Mouse (Mus musculus) kidney, adult 9 months (tissue): Measurements from ENCODE around the gene Slc35e3.

Experiments
- DNase-seq: peaks from one replicate; pipeline ENCODE4 v3.0.0; 2022

Slc35e3 gene

DNA sequence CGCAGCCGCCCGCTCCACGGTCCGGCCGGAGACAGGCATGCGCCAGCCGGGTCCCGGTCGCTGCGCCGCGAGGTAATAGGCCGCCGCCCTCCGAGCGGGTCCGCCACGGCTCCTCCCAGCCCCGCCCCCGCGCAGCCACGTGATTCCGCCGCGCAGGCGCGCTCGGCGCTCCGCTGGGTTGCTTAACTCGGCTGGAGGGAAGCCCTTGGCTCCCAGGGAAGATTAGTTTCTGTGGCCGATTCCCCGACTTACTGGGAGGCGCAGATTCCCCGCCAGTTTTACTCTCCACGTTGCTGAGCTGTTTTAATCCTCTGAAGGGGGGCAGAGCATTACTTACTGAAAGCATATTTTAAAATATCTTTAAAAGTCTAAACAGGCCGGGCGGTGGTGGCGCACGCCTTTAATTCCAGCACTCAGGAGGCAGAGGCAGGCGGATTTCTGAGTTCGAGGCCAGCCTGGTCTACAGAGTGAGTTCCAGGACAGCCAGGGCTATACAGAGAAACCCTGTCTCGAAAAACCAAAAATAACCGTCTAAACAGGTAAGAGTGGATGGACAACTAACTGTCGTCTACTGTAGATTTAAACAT lies at the start of gene Slc35e3:
Slc35e3 (minus strand) TSS at position 69 of the 587 bp plus-strand sequence.
- DNase-seq, result peak; percentile 95

- no peak for DNase-seq
Measured at GRCm38 (mm10) chr10:117795206-117795605, 49.0 kb upstream of the Slc35e3 start.

- peak; percentile 22 for DNase-seq
Measured at GRCm38 (mm10) chr10:117793436-117794030, 47.4 kb upstream of the Slc35e3 start.

- DNase-seq, result peak; percentile 100
Measured at GRCm38 (mm10) chr10:117792141-117793091, 46.3 kb upstream of the Slc35e3 start, which contains the start of gene Nup107. Gene Nup107, minus strand, starts transcription at chr10:117792705.

DNA sequence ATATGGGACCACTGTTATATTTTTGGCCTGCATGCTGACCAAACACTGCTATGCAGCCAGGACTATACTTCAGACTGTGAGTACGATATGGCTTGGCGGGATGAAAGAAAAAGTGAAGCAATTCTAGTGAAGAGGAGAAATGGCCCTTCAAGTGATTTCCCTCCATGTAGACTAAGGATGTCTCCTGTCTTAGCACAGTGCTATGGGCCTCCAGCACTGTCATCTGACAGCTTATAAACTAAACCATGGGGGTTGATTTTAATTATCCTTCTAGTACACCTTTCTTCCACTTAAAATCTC lies 45.0 kb upstream of the Slc35e3 start:
- DNase-seq, result no peak

- no peak for DNase-seq
Measured at GRCm38 (mm10) chr10:117790421-117791170, 44.4 kb upstream of the Slc35e3 start.

DNA sequence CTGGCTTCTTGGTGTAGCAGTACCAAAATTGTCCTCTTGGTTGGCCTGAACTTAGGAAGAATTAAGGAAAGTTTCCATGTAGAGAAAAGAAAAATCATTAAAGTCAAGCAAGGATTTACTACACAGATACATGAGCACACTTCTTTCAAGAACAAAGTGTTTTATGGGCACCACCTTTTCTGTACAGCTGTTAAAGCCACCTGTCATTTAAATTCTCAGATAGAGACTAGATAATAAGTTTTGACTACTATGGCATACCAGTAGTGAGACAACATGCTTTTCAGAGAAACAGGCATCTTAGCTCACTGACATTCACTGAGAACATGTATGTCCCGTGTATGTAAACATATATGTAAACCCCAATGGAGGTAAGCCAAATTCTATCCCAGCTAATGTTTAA lies 43.8 kb upstream of the Slc35e3 start:
- no peak for DNase-seq

DNA sequence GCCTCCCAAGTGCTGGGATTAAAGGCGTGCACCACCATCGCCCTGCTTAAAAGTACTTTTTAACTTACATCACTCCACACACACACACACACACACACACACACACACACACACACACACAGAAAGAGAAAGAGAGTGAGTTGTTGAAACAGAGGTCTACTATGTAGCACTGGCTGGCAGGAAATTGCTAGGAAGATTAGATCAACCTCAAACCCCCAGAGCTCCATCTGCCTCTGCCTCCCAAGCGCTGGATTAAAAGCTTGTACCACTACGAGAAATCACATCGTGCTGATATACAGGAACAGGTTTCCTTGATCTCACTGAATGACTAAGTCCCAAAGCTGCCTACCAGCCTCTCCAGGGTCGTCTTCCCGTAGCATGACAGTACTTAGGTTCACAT lies 38.5 kb upstream of the Slc35e3 start:
- DNase-seq, result no peak

GRCm38 (mm10) chr10:117783786-117784420 lies 37.7 kb upstream of the Slc35e3 start:
- DNase-seq, result no peak

DNA sequence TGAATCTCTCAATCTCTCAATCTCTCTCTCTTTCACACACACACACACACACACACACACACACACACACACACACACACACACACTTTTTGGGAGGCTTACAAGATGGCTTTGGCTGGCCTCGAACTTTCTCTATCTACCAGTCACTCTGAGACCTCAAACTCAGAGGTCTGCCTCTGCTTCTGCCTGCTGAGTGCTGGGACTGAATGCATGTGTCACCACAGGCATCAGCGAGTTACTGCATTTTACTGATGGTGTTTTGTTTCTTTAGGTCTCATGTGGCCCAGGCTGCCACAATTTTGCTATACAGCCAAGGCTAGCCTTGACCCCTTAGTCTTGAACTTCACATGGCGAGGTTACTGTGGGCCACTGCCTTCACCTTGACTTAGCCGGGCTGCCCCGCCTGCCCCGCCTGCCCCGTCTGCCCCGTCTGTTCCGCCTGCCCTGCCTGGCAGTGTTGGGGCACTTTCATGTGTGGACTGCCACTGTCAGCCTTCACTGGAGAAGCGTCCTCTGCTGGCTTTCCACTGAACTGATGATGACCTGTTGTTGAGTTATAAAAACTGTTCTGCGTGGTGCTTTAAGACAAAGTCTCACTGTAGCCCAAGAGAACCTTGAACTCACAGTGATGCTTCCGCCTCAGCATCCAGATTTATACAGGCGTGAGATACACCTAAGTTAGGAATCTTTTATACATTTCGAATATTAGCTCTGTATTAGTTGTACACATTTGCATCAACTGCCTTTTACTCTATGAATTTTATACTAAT lies 36.5 kb upstream of the Slc35e3 start:
- peak; percentile 27 for DNase-seq

- no peak for DNase-seq
Measured at GRCm38 (mm10) chr10:117782056-117782455, 35.9 kb upstream of the Slc35e3 start.

DNA sequence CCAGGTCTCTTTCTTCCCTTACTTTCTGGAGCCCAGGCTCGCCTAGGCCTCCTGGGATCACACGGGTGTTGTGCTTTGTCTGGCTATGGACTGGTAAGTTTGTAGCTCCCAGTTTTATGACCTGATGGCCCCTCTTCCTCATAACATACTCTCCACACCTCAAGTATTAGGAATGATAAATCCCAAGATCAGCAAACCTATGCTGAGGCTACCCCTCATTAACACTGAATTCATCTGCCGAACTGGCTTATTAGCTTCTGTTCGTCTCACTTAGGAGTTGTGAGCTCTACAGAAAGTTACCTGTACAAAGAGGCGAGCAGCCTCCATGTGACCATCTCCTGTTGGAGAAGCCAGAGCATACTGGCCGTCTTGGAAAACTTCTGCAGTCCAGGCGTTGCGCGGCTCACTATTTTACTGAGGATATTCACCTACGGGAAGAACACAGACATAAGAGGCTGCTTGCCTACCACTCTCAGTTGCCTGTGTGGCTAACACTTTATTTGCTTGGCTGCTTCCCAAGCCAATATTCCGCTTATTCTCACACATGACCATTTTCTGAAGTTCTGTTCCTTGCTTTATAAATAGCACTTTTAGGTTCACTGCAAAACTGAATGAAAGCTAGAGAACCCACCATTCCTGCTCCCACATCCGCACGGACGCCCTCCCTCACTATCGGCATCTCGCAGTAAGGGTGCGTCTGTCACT lies 35.0 kb upstream of the Slc35e3 start:
- DNase-seq, result no peak

DNA sequence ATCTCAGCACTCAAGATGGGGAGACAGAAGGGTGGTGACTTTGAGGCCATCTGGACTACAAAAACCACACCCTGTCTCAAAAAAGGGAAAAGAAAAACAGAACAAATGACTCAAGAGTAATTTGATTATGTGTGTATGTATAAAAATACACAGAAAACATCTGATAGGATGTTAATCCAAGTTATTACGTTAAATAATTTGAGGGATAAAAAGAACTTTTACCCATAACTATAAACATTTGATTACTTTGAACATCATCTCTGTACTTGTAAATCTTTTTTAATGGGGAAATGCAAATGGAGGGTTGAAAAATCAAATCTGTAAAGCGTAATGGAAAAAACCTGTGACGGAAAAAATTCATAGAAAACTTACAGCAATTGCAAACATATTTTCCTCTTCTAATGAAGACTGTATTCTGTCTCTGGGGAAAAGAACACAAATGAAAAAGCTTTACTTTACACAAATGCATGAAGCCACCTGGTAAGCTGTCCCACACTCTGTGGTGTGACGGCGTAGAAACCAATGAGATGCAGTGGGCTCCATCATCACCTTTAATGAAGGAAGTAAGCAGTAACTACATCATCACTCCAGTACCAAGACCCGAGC lies 34.2 kb upstream of the Slc35e3 start:
- DNase-seq, result no peak

GRCm38 (mm10) chr10:117779581-117780305 lies 33.6 kb upstream of the Slc35e3 start:
- no peak for DNase-seq

- no peak for DNase-seq
Measured at GRCm38 (mm10) chr10:117778951-117779350, 32.8 kb upstream of the Slc35e3 start.

DNA sequence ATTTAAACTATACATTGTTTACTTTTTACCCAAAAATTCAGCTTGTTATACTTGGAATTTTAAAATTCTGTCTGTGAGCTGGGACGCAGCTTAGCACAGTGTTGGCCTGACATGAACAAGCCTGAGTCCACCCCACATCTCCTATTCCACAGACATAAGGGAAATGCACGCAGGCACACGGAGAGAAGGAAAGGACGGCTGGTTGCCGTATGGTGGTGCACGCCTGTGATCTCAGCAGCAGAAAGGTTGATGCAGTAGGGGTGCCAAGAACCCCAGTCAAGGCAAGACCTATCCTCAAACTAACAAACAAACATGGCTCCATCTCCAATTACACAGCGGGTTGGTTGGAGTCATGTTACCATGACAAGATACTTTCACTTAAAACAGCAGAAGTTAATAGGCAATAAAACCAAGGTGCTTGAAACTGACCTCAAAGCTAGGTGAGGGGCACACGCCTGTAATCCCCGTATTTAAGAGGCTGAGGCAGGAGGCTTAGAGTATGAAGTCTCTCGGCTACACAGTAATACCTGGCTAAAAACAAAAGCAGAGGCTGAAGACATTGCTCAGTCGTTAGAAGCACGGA lies 32.3 kb upstream of the Slc35e3 start:
- no peak for DNase-seq

DNA sequence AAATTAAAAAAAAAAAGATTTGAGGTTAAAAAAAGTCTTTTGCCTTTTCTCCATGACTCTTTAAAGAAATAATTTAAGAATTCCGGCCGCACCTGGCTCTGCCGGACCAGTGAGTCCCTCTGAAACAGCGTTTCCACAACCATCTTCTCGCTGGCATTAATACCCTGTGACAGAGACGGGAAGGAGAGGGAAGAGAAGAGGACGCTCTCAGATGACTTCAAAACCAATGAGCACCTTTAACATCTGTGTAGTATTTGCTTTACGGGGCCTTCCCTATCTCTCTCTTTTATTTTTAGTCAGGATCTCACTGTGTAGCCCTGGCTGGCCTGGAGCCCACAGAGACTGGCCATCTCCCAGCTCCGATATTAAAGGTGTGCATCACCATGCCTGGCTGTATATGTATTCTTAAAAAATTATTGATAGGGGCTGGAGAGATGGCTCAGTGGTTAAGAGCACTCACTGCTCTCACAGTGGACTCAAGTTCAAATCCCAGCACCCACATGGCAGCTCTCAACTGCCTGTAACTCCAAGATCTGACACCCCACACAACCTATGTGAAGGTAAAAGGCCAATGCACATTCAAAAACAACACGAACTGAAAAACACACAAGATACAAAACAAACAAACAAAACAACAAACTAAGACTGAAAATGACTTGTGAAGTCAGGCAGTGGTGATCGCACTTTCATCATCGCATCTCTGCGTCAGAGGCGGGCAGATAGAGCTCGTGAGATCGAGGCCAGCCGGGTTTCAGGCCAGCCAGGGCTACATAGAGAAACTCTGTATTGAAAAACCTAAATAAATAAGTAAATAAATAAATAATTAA lies 31.5 kb upstream of the Slc35e3 start:
- DNase-seq, result no peak

DNA sequence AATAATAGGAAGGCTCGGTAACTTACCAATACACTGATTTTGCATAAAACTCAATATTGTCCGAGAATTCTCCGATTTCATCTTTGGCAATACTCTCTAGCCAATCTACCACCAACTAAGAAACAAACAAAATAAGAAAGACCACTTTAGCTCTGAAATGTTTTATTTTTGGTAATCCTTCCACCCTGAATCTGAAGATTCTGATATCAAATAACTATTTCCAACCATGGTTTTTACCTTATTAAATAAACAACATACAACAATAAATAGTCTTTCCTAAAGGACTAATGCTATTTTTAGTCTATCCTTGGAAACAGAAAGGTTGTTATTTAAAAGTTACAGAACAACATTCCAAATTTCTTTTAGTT lies 30.9 kb upstream of the Slc35e3 start:
- no peak for DNase-seq
